ENCODE assay signal across 11 mouse cellular contexts in the genomic region with DNA sequence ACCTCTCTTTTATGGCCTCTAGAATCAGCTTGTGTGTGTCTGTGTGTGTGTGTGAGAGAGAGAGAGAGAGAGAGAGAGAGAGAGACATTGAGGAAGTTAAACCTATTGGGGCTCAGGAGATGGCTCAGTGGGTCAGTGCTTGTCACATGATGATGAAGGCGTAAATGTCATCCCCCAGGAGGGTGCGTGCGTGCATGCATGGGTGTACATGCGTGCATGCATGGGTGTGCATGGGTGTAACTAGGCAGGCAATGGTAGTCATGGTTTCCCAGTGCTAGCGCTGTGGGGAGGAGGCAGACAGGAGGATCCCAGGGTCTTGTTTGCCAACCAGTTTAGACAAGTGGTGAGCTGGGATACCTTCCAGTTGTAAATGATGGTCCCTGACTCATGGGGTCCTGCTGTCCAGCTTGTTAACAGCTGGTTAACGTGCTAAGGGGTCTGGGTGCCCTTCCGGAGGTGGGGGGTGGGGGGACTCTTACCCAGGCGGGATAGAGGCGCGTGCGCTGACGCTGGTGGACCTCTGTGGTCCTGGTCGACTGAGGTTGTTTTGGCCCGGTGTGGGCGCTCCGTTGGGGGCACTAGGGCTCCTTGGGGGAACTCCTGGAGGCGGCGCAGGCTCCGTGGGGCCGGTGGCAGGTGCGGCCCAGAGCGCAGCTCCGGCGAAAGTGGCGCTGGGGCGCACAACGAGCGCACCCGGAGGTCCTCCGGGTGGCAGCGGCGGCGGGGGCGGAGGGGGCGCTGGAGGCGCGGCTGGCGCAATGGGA. TPM values are rescaled to one million over a fixed set of nuclear protein-coding genes. Genes with fewer than 3 reads are reported as not detected.
DNase-seq lines count a peak whose midpoint lies in the region; ATAC-seq and TF ChIP-seq lines count a peak whose summit lies in the region.
"Had no signal": no experiment of that assay in that cellular context is flagged by ENCODE, and none has a peak within 500 bp of the region (broad histone marks: within the 10 kb centered on the region; RNA-seq: fewer than 3 reads in every experiment).

No protein-coding gene starts in this region.

- TF ChIP-seq POLR2A in limb, embryonic 14.5 days (IDR thresholded peaks at IDR 0.05; ENCODE audit: borderline replicate concordance, extremely low read depth, insufficient read depth, insufficient read length) = no peak

- DNase-seq in layer of hippocampus, adult 2 months (ENCODE audit: low spot score in 2 of 2) = no peak
- DNase-seq in layer of hippocampus, adult 8-10 months (ENCODE audit: low spot score in 2 of 2) = no peak
- no peak for DNase-seq in ES-E14 (ENCODE audit: low read depth, low spot score)
- no peak for DNase-seq in limb, embryonic 14.5 days (ENCODE audit: low spot score)
- DNase-seq in right cerebral cortex, adult 18-20 months = no peak
- DNase-seq: kidney, adult 11 months had no signal

- in situ Hi-C loops in ES-E14 (cut with MboI; ENCODE audit: low sequenced_read_pairs in 2 of 2, unreplicated experiment in 2 of 2) = no loop called here

- H3K4me1 ChIP-seq in ES-E14 (ENCODE audit: control insufficient read depth in 2 of 2, insufficient read depth in 2 of 2, low read length in 2 of 2, poor library complexity in 1 of 2) = peaks cover 0 to 28% of the 10 kb centered on the region in 2 experiments; a peak in 3 of 4 replicates
- peaks cover 18% of the 10 kb centered on the region for H3K4me1 ChIP-seq in embryonic facial prominence, embryonic 12.5 days
- peaks cover 7% of the 10 kb centered on the region; the same call in 1 of the 2 replicates for H3K4me1 ChIP-seq in limb, embryonic 14.5 days (ENCODE audit: control insufficient read depth, insufficient read depth, low read length)

- H3K4me3 ChIP-seq in layer of hippocampus, adult 2 months = no peak overlapping the region
- peak overlapping the region; percentile 64 to 75 for H3K4me3 ChIP-seq in ES-E14 (ENCODE audit: insufficient read depth in 1 of 2, low read depth in 1 of 2, low read length in 2 of 2, poor library complexity in 1 of 2, severe bottlenecking in 1 of 2)
- H3K4me3 ChIP-seq in embryonic facial prominence, embryonic 12.5 days = peak overlapping the region; percentile 12; the same call in 1 of the 2 replicates
- H3K4me3 ChIP-seq in limb, embryonic 14.5 days (replicated peaks; ENCODE audit: low read length) = peak overlapping the region; percentile 21
- H3K4me3 ChIP-seq: erythroblast, embryonic 14.5 days; liver, embryonic 15.5 days had no signal

- peak overlapping the region; percentile 52 for H3K27ac ChIP-seq in layer of hippocampus, adult 2 months
- H3K27ac ChIP-seq in ES-E14 (ENCODE audit: insufficient read depth, low read depth, low read length, poor library complexity, severe bottlenecking) = no peak overlapping the region
- no peak overlapping the region for H3K27ac ChIP-seq in embryonic facial prominence, embryonic 12.5 days
- no peak overlapping the region for H3K27ac ChIP-seq in limb, embryonic 14.5 days (replicated peaks; ENCODE audit: low read depth, low read length)
- H3K27ac ChIP-seq: liver, embryonic 15.5 days had no signal

- H3K4me2 ChIP-seq in embryonic facial prominence, embryonic 12.5 days (replicated peaks) = peak overlapping the region; percentile 43
- peak overlapping the region; percentile 33 for H3K4me2 ChIP-seq in limb, embryonic 14.5 days (replicated peaks; ENCODE audit: low read depth, low read length, severe bottlenecking)
- H3K4me2 ChIP-seq: liver, embryonic 15.5 days had no signal

- H3K27me3 ChIP-seq in embryonic facial prominence, embryonic 12.5 days = peaks cover 70% of the 10 kb centered on the region
- peaks cover 49% of the 10 kb centered on the region for H3K27me3 ChIP-seq in limb, embryonic 14.5 days (ENCODE audit: control insufficient read depth, insufficient read depth, low read length)

- TF ChIP-seq CTCF in layer of hippocampus, adult 2 months (conservative IDR thresholded peaks at IDR 0.05) = no peak

- H3K36me3 ChIP-seq in ES-E14 (ENCODE audit: control insufficient read depth, insufficient read depth, low read length, poor library complexity, severe bottlenecking) = no peaks in the 10 kb centered on the region
- peaks cover 5% of the 10 kb centered on the region; the same call in 1 of the 2 replicates for H3K36me3 ChIP-seq in embryonic facial prominence, embryonic 12.5 days
- H3K36me3 ChIP-seq in limb, embryonic 14.5 days (ENCODE audit: control insufficient read depth, insufficient read depth, low read length) = peaks cover 7% of the 10 kb centered on the region; the same call in 1 of the 2 replicates
- H3K36me3 ChIP-seq: liver, embryonic 15.5 days had no signal

- H3K9me3 ChIP-seq in ES-E14 (ENCODE audit: control insufficient read depth, insufficient read depth, low read depth, low read length) = no peaks in the 10 kb centered on the region
- H3K9me3 ChIP-seq in embryonic facial prominence, embryonic 12.5 days = no peaks in the 10 kb centered on the region
- no peaks in the 10 kb centered on the region for H3K9me3 ChIP-seq in limb, embryonic 14.5 days (ENCODE audit: control insufficient read depth, low read length)
- H3K9me3 ChIP-seq: liver, embryonic 15.5 days had no signal

- no peak for ATAC-seq in embryonic facial prominence, embryonic 12.5 days (ENCODE audit: insufficient number of reproducible peaks, insufficient read depth, low FRiP score, low TSS enrichment)
- ATAC-seq in limb, embryonic 14.5 days (ENCODE audit: low FRiP score, low read depth) = no peak
- no peak for ATAC-seq in CD4-positive, CD25-positive, alpha-beta regulatory T cell, adult 4 months
- ATAC-seq: Patski had no signal

- H3K9ac ChIP-seq in ES-E14 (ENCODE audit: insufficient read depth, low read depth, low read length, poor library complexity, severe bottlenecking) = peak overlapping the region; percentile 69
- peak overlapping the region; percentile 12; the same call in 1 of the 2 replicates for H3K9ac ChIP-seq in embryonic facial prominence, embryonic 12.5 days
- H3K9ac ChIP-seq in limb, embryonic 14.5 days (ENCODE audit: low read depth, low read length, severe bottlenecking) = no peak overlapping the region
- H3K9ac ChIP-seq: liver, embryonic 15.5 days had no signal

- 13% methylated on average over 37 of the region's 38 CpGs for WGBS in embryonic facial prominence, embryonic 12.5 days
- 18% methylated on average over 28 of the region's 38 CpGs for WGBS in limb, embryonic 14.5 days

TF ChIP-seq in ES-E14, 5 proteins besides CTCF, POLR2A, EP300 and RAD21:
- TF ChIP-seq MAFK (IDR thresholded peaks at IDR 0.05; ENCODE audit: insufficient read depth, low read depth, low read length) = no peak
- no peak for TF ChIP-seq ZNF384 (IDR thresholded peaks at IDR 0.05; ENCODE audit: low read depth, low read length)
- no peak for TF ChIP-seq CHD2 (IDR thresholded peaks at IDR 0.05; ENCODE audit: low read depth, low read length)
- no peak for TF ChIP-seq HCFC1 (IDR thresholded peaks at IDR 0.05; ENCODE audit: borderline replicate concordance, insufficient read depth, low read length)
- no peak for TF ChIP-seq ZC3H11A (IDR thresholded peaks at IDR 0.05; ENCODE audit: borderline replicate concordance, low read depth, low read length)

RNA-seq across cellular contexts. Expression of gene Dtx1, which starts 17.6 kb away (rescaled TPM):
- 10 to 100 TPM; 70.9 to 73.9 TPM for total RNA-seq in layer of hippocampus, adult 2 months (2021)
- total RNA-seq in layer of hippocampus, adult 8-10 months (2022) = 10 to 100 TPM; 62.9 to 71.1 (median 66.9) TPM
- 13.6 and 29.4 TPM in 2 replicates for total RNA-seq in ES-E14 (2012; rRNA removed)
- 8.9 and 9.1 TPM in 2 replicates for polyA plus RNA-seq in embryonic facial prominence, embryonic 12.5 days (2016; fragmentation: Nextera tagmentation; extraction: Ambion mirVana)
- polyA plus RNA-seq in limb, embryonic 14.5 days (2012; rRNA removed) = 11.1 and 14.7 TPM in 2 replicates
- polyA plus RNA-seq in limb, embryonic 14.5 days (2014; fragmentation: Nextera tagmentation; extraction: Ambion mirVana) = 3.9 and 5.5 TPM in 2 replicates
- polyA plus RNA-seq in CD4-positive, CD25-positive, alpha-beta regulatory T cell, adult 4 months (2017; shearing (Covaris generic)) = 10 to 100 TPM; 33.4 to 47.7 TPM
- polyA plus RNA-seq: erythroblast, embryonic 14.5 days had no signal

RNA-seq across cellular contexts. Expression of gene Rasal1, which starts 45.5 kb away (rescaled TPM):
- 10 to 100 TPM; 91.9 to 96.6 TPM for total RNA-seq in layer of hippocampus, adult 2 months (2021)
- 100 to 1,000 TPM in 2 of 4 experiments, 10 to 100 TPM in 2; 84.4 to 112 (median 96.9) TPM for total RNA-seq in layer of hippocampus, adult 8-10 months (2022)
- 3.5 and 6.9 TPM in 2 replicates for total RNA-seq in ES-E14 (2012; rRNA removed)
- polyA plus RNA-seq in embryonic facial prominence, embryonic 12.5 days (2016; fragmentation: Nextera tagmentation; extraction: Ambion mirVana) = 0.18 and 0.26 TPM in 2 replicates
- polyA plus RNA-seq in limb, embryonic 14.5 days (2012; rRNA removed) = 0.19 and 0.32 TPM in 2 replicates
- 0.17 and 1.0 TPM in 2 replicates for polyA plus RNA-seq in limb, embryonic 14.5 days (2014; fragmentation: Nextera tagmentation; extraction: Ambion mirVana)
- 10 to 100 TPM in 1 of 2 experiments, 1 to 10 TPM in 1; 7.2 to 15.4 TPM for polyA plus RNA-seq in CD4-positive, CD25-positive, alpha-beta regulatory T cell, adult 4 months (2017; shearing (Covaris generic))

RNA-seq across cellular contexts. Expression of gene Oas2, which starts 55.5 kb away (rescaled TPM):
- not detected for total RNA-seq in layer of hippocampus, adult 2 months (2021)
- total RNA-seq in layer of hippocampus, adult 8-10 months (2022) = under 1 TPM; 0.12 to 0.65 (median 0.40) TPM
- total RNA-seq in ES-E14 (2012; rRNA removed) = 0.85 and 1.3 TPM in 2 replicates
- 0.18 and 0.26 TPM in 2 replicates for polyA plus RNA-seq in embryonic facial prominence, embryonic 12.5 days (2016; fragmentation: Nextera tagmentation; extraction: Ambion mirVana)
- polyA plus RNA-seq in limb, embryonic 14.5 days (2012; rRNA removed) = 1.1 and 1.5 TPM in 2 replicates
- polyA plus RNA-seq in limb, embryonic 14.5 days (2014; fragmentation: Nextera tagmentation; extraction: Ambion mirVana) = 0.23 and 0.75 TPM in 2 replicates
- polyA plus RNA-seq in CD4-positive, CD25-positive, alpha-beta regulatory T cell, adult 4 months (2017; shearing (Covaris generic)) = 1 to 10 TPM; 1.6 to 3.6 TPM
- polyA plus RNA-seq: erythroblast, embryonic 14.5 days; Patski had no signal

Comparison
In these comparisons a context has a peak if more than half of its experiments do, and no peak if none do; other contexts are left out.
1. RNA of gene Rasal1, which starts 45.5 kb away (total RNA-seq): 84.4 to 112 TPM in layer of hippocampus, adult 8-10 months and 91.9 to 96.6 TPM in layer of hippocampus, adult 2 months; 3.5 to 6.9 TPM in ES-E14; every median in the first group is over 10 times any median in the second.